Comparison of ENCODE assay signal across 8 mouse cellular contexts in genomic region chr5:30709744-30710383, GRCm38 (mm10). TPM values are rescaled to one million over a fixed set of nuclear protein-coding genes. Genes with fewer than 3 reads are reported as not detected.
A peak's percentile ranks its signal among the peaks of the same experiment; 100 is the strongest.
DNase-seq lines count a peak whose midpoint lies in the region; ATAC-seq and TF ChIP-seq lines count a peak whose summit lies in the region.

No protein-coding gene starts in this region.

- no peak overlapping the region for H3K4me2 ChIP-seq in kidney, embryonic 16.5 days (replicated peaks; ENCODE audit: low read depth, low read length)
- no peak overlapping the region for H3K4me2 ChIP-seq in liver, embryonic 11.5 days

- H3K4me1 ChIP-seq in kidney, adult 2 months (ENCODE audit: control insufficient read depth, insufficient read depth, low read length): peaks cover 6% of the 10 kb centered on the region; the same call in 1 of the 2 replicates
- peaks cover 24% of the 10 kb centered on the region for H3K4me1 ChIP-seq in kidney, embryonic 16.5 days (ENCODE audit: insufficient read depth, low read length)
- peaks cover 14% of the 10 kb centered on the region for H3K4me1 ChIP-seq in liver, embryonic 11.5 days (replicated peaks; ENCODE audit: control insufficient read depth, insufficient read depth, low read length)

- peak; percentile 81 for DNase-seq in kidney, adult 2 months
- DNase-seq in c-Kit-positive CD71-negative TER-119-negative erythroid progenitor cells, embryonic 14.5 days (ENCODE audit: low read depth): peak; percentile 75
- peak; percentile 52 to 75 for DNase-seq in frontal cortex, postnatal 14 days (ENCODE audit: low spot score in 2 of 2)
- peak; percentile 56 to 76 for DNase-seq in kidney, adult 8-10 months
- DNase-seq in liver, embryonic 11.5 days (ENCODE audit: low spot score): peak; percentile 72
- peak; percentile 59 for DNase-seq in ovary, postnatal 36 days (ENCODE audit: low spot score)
- peak; percentile 60 to 77 for DNase-seq in thymus, postnatal 10 days (ENCODE audit: low spot score in 2 of 2)

- no peak for TF ChIP-seq POLR2A in kidney, adult 2 months (IDR thresholded peaks at IDR 0.05; ENCODE audit: low read depth, low read length)

- peaks cover 2% of the 10 kb centered on the region; the same call in 1 of the 2 replicates for H3K27me3 ChIP-seq in kidney, adult 2 months (replicated peaks; ENCODE audit: control insufficient read depth, insufficient read depth, low read length)
- H3K27me3 ChIP-seq in kidney, embryonic 16.5 days (ENCODE audit: insufficient read depth, low read length): peaks cover 44% of the 10 kb centered on the region
- H3K27me3 ChIP-seq in liver, embryonic 11.5 days (replicated peaks; ENCODE audit: control insufficient read depth, insufficient read depth, low read length): peaks cover 57% of the 10 kb centered on the region

- H3K27ac ChIP-seq in kidney, adult 2 months (ENCODE audit: insufficient read depth, low read depth, low read length): no peak overlapping the region
- no peak overlapping the region for H3K27ac ChIP-seq in kidney, embryonic 16.5 days (ENCODE audit: low read length)
- no peak overlapping the region for H3K27ac ChIP-seq in liver, embryonic 11.5 days (ENCODE audit: low read depth, low read length)

- H3K9me3 ChIP-seq in kidney, embryonic 16.5 days (ENCODE audit: low read length): no peaks in the 10 kb centered on the region
- H3K9me3 ChIP-seq in liver, embryonic 11.5 days (ENCODE audit: control insufficient read depth, low read length): no peaks in the 10 kb centered on the region

- H3K36me3 ChIP-seq in kidney, adult 2 months (ENCODE audit: control insufficient read depth, insufficient read depth, low read length): no peaks in the 10 kb centered on the region
- H3K36me3 ChIP-seq in kidney, embryonic 16.5 days (ENCODE audit: insufficient read depth, low read length): no peaks in the 10 kb centered on the region
- H3K36me3 ChIP-seq in liver, embryonic 11.5 days (ENCODE audit: control insufficient read depth, insufficient read depth, low read length): no peaks in the 10 kb centered on the region

- H3K4me3 ChIP-seq in kidney, adult 2 months (ENCODE audit: insufficient read depth, low read depth, low read length): no peak overlapping the region
- no peak overlapping the region for H3K4me3 ChIP-seq in kidney, embryonic 16.5 days (ENCODE audit: low read length)
- no peak overlapping the region for H3K4me3 ChIP-seq in liver, embryonic 11.5 days (ENCODE audit: low read depth, low read length)

- peak; percentile 80 for TF ChIP-seq CTCF in kidney, adult 2 months (conservative IDR thresholded peaks at IDR 0.05; ENCODE audit: insufficient read depth, insufficient read length, low read depth, low read length)

- ATAC-seq in kidney, embryonic 16.5 days (ENCODE audit: low FRiP score, low TSS enrichment): no peak
- no peak; the same call in 1 of the 2 replicates for ATAC-seq in liver, embryonic 11.5 days (replicated peaks; ENCODE audit: low FRiP score)

- 7% methylated on average over 13 of the region's 13 CpGs for WGBS in kidney, adult 2 months
- WGBS in kidney, embryonic 16.5 days: 10% methylated on average over 13 of the region's 13 CpGs
- WGBS in liver, embryonic 11.5 days: 7% methylated on average over 13 of the region's 13 CpGs

- H3K9ac ChIP-seq in kidney, embryonic 16.5 days (replicated peaks; ENCODE audit: low read length): no peak overlapping the region
- H3K9ac ChIP-seq in liver, embryonic 11.5 days (ENCODE audit: low read depth, low read length): no peak overlapping the region

RNA-seq across cellular contexts. Expression of gene Dpysl5, which starts 1.5 kb away (rescaled TPM):
- 0.54 and 0.58 TPM in 2 replicates for polyA plus RNA-seq in kidney, adult 2 months (2012; rRNA removed)
- 5.4 and 7.1 TPM in 2 replicates for polyA plus RNA-seq in kidney, embryonic 16.5 days (2015; fragmentation: Nextera tagmentation; extraction: Ambion mirVana)
- 1.3 and 1.6 TPM in 2 replicates for polyA plus RNA-seq in liver, embryonic 11.5 days (2014; fragmentation: Nextera tagmentation; extraction: Ambion mirVana)

RNA-seq across cellular contexts. Expression of gene Cenpa, which starts 43.3 kb away (rescaled TPM):
- 6.3 and 6.6 TPM in 2 replicates for polyA plus RNA-seq in kidney, adult 2 months (2012; rRNA removed)
- polyA plus RNA-seq in kidney, embryonic 16.5 days (2015; fragmentation: Nextera tagmentation; extraction: Ambion mirVana): 266 and 282 TPM in 2 replicates
- 326 and 357 TPM in 2 replicates for polyA plus RNA-seq in liver, embryonic 11.5 days (2014; fragmentation: Nextera tagmentation; extraction: Ambion mirVana)

Comparison
In these comparisons a context has a peak if more than half of its experiments do, and no peak if none do; other contexts are left out.
1. RNA of gene Cenpa, which starts 43.3 kb away (polyA plus RNA-seq): 326 to 357 TPM in liver, embryonic 11.5 days and 266 to 282 TPM in kidney, embryonic 16.5 days; 6.3 to 6.6 TPM in kidney, adult 2 months; every median in the first group is over 10 times any median in the second.
2. Peak in every context shown above with its lines, with median percentiles within 50 percentile points of each other: DNase-seq.